Mouse (Mus musculus) 3T3-L1 (cell line): ENCODE data around the gene Zscan2.
A peak's percentile ranks its signal among the peaks of the same experiment; 100 is the strongest.

ENCODE experiments used
- DNase-seq: peaks from one replicate; pipeline ENCODE4 v3.0.0-alpha.2; 2015; ENCODE audit warnings: low read depth, low spot score

Zscan2 gene

DNA sequence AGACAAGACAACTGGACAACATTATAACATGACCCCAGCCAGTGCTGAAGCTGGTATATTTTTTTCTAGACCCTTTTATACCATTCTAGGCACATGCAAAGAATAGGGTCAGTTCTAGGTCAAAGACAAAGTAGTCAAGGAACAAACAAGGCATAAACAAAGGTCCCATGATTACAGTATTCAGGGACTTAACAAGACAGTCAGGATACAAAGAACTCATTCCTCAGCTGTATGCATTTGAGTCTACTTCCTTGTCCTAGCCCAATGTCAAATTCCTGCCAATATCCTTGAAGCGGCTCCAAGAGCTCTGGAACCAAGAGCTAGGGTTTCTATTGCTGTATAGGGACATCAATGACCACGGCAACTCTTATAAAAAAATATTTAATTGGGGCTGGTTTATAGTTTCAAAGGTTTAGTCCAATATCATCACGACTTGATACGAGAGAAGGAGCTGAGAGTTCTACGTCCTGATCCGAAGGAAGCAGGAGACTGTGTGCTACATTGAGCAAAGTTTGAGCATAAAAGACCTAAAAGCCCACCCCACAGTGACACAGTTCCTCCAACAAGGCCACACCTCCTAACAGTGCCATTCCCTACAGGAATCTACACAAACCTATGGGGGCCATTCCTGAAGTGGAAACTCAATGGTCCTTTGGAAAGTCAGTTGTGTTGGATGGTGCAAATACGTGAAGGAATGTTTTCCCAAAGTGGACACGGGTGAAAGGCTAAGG, 16.6 kb upstream of the Zscan2 start:
- DNase-seq, result no peak

GRCm38 (mm10) chr7:80844691-80845090, 16.0 kb upstream of the Zscan2 start:
- no peak for DNase-seq

- no peak for DNase-seq
Measured at GRCm38 (mm10) chr7:80845621-80846279, 15.0 kb upstream of the Zscan2 start.

- DNase-seq, result no peak
Measured at GRCm38 (mm10) chr7:80846280-80846678, 14.4 kb upstream of the Zscan2 start.

- no peak for DNase-seq
Measured at GRCm38 (mm10) chr7:80846709-80847108, 14.0 kb upstream of the Zscan2 start.

GRCm38 (mm10) chr7:80849267-80849666, 11.5 kb upstream of the Zscan2 start:
- DNase-seq, result no peak

GRCm38 (mm10) chr7:80849710-80850109, 11.0 kb upstream of the Zscan2 start:
- DNase-seq, result peak; percentile 82

DNA sequence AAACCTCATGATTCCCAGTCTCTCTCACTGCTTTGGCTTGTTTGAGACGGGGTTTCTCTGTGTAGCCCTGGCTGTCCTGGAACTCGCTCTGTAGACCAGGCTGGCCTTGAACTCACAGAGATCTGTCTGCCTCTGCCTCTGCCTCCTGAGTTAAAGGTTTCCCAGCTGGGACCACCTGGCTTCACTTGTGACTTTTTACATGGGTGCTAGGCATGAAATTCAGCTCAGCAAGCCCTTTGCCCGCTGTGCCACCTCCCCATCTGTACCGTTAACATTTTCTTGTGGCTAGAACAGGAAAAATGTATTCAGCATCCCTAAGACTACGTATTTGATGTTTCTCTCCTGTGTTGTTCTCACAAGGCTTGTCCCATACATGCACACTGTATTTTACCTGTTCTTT, 10.2 kb upstream of the Zscan2 start:
- DNase-seq, result no peak

DNA sequence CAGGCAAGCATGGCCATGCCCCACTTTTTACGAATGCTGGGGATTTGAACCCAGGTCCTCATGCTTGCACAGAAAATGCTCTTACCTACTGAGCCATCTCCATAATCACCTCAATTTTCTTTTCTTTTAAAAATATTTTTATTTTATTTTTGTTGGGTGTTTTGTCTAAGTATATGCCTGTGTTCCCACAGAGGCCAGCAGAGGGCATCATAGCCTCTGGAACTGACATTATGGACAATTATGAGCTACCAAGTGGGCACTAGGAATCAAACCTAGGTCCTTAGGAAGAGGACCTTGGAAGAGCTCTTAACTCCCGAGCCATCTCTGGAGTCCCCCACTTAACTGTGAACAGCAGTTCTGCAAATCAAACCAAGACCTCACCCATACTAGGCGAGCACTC, 7.5 kb upstream of the Zscan2 start:
- DNase-seq, result no peak

GRCm38 (mm10) chr7:80855316-80855715, 5.4 kb upstream of the Zscan2 start:
- DNase-seq, result no peak

GRCm38 (mm10) chr7:80857181-80857580, 3.5 kb upstream of the Zscan2 start:
- peak; percentile 81 for DNase-seq

DNA sequence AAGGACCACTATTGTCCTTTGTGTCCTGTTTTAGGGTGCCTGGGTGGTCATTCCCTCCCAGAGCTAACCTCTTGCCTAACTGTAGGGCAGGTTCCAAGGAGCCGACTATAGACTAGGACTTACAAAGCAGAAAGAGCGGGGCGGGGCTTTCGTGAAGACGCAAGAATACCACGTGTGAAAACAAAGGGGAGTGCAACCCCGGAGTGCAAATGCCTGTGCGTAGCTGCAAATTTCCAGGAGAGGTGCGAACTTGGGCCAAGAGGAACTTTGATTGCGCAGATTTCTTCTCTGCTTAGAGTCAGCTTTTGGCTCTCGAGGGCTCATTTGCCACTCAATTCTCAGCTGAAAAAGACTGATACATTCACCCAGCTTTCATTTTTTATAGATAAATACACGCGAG, 493 bp upstream of the Zscan2 start:
- peak; percentile 64 for DNase-seq

- DNase-seq, result no peak
Measured at GRCm38 (mm10) chr7:80862475-80862874, 1.8 kb downstream of the Zscan2 start.

DNA sequence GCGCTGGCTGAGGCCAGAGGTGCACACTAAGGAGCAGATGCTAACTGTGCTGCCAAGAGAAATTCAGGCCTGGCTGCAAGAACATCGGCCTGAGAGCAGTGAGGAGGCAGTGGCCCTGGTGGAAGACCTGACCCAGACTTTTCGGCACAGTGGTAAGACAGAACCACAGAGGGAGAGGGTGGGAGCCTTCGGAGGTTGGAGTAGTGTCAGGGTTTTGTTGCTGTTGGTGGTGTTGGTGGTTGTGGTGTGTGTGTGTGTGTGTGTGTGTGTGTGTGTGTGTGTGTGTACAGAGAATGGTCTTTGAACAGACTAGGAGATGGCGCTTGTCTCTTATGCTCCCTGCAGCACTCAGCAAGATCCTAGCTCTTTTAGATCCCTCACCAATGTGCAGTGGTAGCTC, 2.8 kb downstream of the Zscan2 start:
- DNase-seq, result no peak

- DNase-seq, result no peak
Measured at GRCm38 (mm10) chr7:80864151-80864550, 3.4 kb downstream of the Zscan2 start.

GRCm38 (mm10) chr7:80864831-80865230, 4.1 kb downstream of the Zscan2 start:
- no peak for DNase-seq

DNA sequence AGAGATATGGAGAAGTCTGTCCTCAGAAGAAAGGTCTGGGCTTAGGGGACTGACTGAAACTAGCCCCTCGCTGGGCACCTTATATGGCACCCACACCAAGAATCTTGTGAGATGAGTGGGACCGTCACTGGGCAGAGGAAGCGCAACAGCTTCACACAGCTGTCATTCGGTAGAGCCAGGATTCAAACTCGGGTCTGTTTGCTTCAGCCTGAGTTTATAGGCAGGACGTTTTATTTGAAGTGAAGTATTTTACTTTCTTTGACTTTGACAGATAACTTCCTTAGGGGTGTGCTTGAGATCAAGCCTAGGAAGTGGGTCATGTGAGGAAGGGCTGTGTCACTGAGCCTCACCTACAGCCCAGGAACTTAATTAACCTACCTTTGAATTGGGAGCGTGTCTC, 4.8 kb downstream of the Zscan2 start:
- no peak for DNase-seq

- DNase-seq, result peak; percentile 49
Measured at GRCm38 (mm10) chr7:80866514-80867147, 5.9 kb downstream of the Zscan2 start.

DNA sequence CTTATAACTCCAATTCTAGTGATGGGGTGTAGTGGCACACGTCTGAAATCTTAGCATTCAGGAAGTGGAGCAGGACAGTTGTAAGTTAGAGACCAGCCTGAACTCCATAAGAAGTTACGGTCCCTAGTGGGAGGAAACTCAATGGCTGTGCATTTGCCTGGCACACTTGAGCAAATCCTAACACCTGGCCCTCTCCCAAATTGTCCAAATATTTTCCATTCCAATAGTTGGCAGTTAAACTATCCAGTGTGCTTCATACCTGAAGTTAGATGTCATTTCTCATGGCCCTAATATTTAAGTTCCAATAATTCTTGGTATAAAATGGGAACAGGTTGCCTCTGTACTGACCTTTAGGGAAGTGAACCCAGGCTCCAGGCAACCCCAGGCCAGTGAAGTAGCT, 8.0 kb downstream of the Zscan2 start:
- no peak for DNase-seq

- no peak for DNase-seq
Measured at GRCm38 (mm10) chr7:80873038-80873437, 12.3 kb downstream of the Zscan2 start.

GRCm38 (mm10) chr7:80873631-80874030, 12.9 kb downstream of the Zscan2 start:
- DNase-seq, result no peak

DNA sequence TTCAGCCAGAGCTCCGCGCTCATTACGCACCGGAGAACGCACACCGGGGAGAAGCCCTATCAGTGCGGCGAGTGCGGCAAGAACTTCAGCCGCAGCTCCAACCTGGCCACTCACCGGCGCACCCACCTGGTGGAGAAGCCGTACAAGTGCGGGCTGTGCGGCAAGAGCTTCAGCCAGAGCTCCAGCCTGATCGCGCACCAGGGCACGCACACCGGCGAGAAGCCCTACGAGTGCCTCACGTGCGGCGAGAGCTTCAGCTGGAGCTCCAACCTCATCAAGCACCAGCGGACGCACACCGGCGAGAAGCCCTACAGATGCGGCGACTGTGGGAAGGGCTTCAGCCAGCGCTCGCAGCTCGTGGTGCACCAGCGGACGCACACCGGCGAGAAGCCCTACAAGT, 15.0 kb downstream of the Zscan2 start:
- no peak for DNase-seq
